Mouse (Mus musculus): ENCODE measurements around the gene Pax7. TPM values are rescaled to one million over a fixed set of nuclear protein-coding genes. Genes with fewer than 3 reads are reported as not detected.

Gene Pax7
- total RNA-seq, 1 experiment from 2014 or later, result not detected

Other genes with a start within 250 kb of the Pax7 start
- not detected in 2 replicates for gene Gm21969, start 230.3 kb downstream of the Pax7 start, total RNA-seq (2021)
- 54.4 and 97.6 TPM in 2 replicates for gene Aldh4a1, start 210.7 kb downstream of the Pax7 start, total RNA-seq (2021)
- not detected in 2 replicates for gene Tas1r2, start 180.0 kb downstream of the Pax7 start, total RNA-seq (2021)
- 18.8 and 23.1 TPM in 2 replicates for gene Klhdc7a, start 134.5 kb upstream of the Pax7 start, total RNA-seq (2021)

All from adrenal gland, postnatal 14 days (tissue).